Mouse (Mus musculus): Measurements from ENCODE around the gene Fitm1. TPM values are rescaled to one million over a fixed set of nuclear protein-coding genes. Genes with fewer than 3 reads are reported as not detected.

The Fitm1 gene
- not detected for polyA plus RNA-seq (2014; fragmentation: Illumina TruSeq; extraction: RNeasy Lipid Tissue Mini Kit (QIAGEN cat#74804); ENCODE audit: low read depth, low replicate concordance)

DNA sequence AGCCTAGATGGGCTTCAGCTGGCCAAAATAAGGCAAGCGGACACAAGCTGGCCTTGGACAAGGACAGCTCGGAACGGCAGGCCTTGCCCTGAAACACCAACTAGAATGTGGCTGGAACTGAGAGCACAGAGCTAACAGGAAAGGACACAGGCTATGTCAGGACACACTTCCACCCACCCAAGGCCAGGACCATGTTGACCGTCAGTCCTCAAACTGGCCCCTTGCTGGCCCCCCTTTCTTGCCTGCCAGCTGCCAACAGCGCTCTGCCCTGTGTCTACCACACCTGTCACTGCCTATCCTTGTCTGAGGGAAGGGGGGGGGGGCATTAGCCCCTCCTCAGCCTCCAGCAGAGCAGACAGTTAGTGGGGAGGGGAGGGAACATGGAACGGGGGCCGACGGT is at the start of gene Fitm1:
Fitm1 (plus strand) TSS at position 316 of the 400 bp plus-strand sequence.

GRCm38 (mm10) chr14:55540067-55540786 is 35.2 kb upstream of the Fitm1 start, which contains the start of gene Pck2:
Gene Pck2 (plus strand): TSS chr14:55540266.

DNA sequence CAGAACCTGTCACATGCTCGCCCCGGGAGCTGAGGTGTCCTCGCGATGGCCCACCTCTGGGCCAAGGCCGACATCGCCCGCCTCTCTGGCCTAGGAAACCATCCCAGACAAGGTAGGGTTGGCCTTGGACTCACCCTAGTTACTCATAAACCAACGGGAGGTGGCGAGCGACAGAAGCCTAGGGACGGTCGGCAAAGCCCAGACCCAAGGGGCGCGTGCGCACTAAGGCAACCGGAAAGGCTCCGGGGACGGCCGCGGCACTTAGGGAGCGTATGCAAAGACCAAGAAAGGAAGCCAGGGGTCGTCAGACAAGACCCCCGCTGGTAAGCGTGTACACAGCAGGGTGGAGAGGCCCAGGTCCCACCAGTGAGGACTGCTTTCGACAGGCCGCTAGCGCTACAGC is 15.6 kb upstream of the Fitm1 start, which contains the start of gene Dcaf11:
Dcaf11 (plus strand) TSS at position 208 of the 403 bp plus-strand sequence.

DNA sequence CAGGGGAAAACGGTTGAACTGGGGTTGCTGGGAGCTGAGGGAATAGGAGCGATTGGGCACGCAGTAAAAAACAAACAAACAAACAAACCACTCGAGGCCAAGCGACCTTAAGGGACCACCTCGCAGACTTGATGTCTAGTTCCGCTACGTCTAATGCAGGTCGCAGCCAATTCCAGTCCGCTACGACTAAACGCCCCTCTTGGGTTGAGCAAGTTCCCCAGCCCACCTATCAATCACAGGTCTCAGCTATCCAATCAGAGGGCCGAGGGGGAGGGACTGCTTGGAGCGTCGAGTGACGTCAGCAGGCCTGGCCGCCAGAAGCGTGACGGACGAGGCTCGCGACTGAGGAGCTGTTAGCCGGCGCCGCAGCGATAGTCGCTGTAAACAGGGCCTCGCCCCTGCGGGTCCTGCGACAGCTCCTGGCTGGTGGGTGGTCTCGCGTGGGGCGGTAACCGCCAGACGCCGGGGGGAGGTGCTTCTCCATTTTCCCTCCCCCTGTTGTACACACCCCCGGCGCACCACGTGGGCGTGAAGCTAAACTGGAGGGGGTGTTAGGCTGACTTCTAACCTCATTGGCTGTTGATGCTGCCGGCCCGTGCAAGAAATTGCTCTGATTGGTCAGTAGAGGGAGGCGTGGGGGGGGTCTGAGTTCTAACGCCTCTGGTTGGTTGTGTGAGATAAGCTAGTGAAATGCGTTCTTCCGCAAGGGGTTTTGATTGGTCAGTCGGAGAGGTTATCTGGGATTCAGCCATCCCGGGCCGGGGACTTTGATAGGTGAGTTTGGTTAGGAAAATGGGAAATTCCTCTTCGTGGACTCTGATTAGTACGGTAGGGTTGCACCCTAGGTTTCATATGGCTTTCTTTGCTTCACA is 15.0 kb upstream of the Fitm1 start, which contains the start of gene A730061H03Rik:
A730061H03Rik (minus strand) TSS at position 205 of the 872 bp plus-strand sequence.

GRCm38 (mm10) chr14:55577871-55578667 is 2.7 kb downstream of the Fitm1 start, which contains the start of gene Psme1:
Gene Psme1 (plus strand): TSS chr14:55578123.

GRCm38 (mm10) chr14:55584702-55585565 is 9.5 kb downstream of the Fitm1 start, which contains the start of gene Emc9:
Gene Emc9 (minus strand): TSS chr14:55585302.

GRCm38 (mm10) chr14:55590748-55591330 is 15.4 kb downstream of the Fitm1 start, which contains the start of gene Psme2:
Gene Psme2 (minus strand): TSS chr14:55591113.

DNA sequence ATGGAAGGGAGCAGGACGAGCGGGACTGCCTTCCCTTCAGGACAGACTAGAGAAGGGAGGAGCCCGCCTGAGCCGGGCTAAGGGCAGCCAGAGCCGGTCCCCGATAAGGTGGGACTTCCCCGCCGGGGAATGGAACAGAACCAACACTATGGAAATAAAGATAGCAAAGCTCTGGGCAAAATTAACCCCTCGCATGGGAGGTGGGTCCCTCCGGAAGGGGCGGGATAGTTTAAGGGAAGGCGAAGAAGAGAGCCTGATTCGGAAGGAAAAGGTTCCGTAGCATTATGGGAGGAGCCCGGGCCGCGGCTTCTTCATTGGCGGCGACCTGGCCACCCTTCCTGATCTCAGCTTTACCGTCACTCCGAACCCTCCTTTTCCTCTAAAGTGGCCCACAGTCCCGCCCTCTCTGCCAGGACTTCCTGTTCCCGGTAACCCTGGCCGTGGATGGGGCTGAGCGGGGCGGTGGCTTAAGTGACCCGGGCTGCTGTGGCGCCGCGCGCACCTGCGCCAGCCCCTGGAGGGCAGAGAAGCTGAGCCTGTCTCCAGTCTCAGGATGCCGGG is 16.0 kb downstream of the Fitm1 start, which contains the start of gene Rnf31:
Rnf31 (plus strand) TSS at position 378 of the 561 bp plus-strand sequence.

GRCm38 (mm10) chr14:55603271-55603632 is 27.8 kb downstream of the Fitm1 start, which contains the start of gene Irf9:
Gene Irf9 (plus strand): TSS chr14:55603571.

GRCm38 (mm10) chr14:55617822-55618221 is 42.4 kb downstream of the Fitm1 start, which contains the start of gene Rec8:
Gene Rec8 (plus strand): TSS chr14:55618037.

Other genes starting within 250 kb of the Fitm1 start
- 153 TPM for gene Dhrs4, start 96.9 kb upstream of the Fitm1 start, polyA plus RNA-seq (2014; fragmentation: Illumina TruSeq; extraction: RNeasy Lipid Tissue Mini Kit (QIAGEN cat#74804); ENCODE audit: low read depth, low replicate concordance)
- not detected for gene Carmil3, start 85.0 kb upstream of the Fitm1 start, polyA plus RNA-seq (2014; fragmentation: Illumina TruSeq; extraction: RNeasy Lipid Tissue Mini Kit (QIAGEN cat#74804); ENCODE audit: low read depth, low replicate concordance)
- gene Cpne6, start 65.2 kb upstream of the Fitm1 start, polyA plus RNA-seq (2014; fragmentation: Illumina TruSeq; extraction: RNeasy Lipid Tissue Mini Kit (QIAGEN cat#74804); ENCODE audit: low read depth, low replicate concordance): not detected
- not detected for gene Nrl, start 50.6 kb upstream of the Fitm1 start, polyA plus RNA-seq (2014; fragmentation: Illumina TruSeq; extraction: RNeasy Lipid Tissue Mini Kit (QIAGEN cat#74804); ENCODE audit: low read depth, low replicate concordance)
- 2.1 TPM for gene Pck2, start 35.4 kb upstream of the Fitm1 start, polyA plus RNA-seq (2014; fragmentation: Illumina TruSeq; extraction: RNeasy Lipid Tissue Mini Kit (QIAGEN cat#74804); ENCODE audit: low read depth, low replicate concordance)
- 33.8 TPM for gene Dcaf11, start 15.6 kb upstream of the Fitm1 start, polyA plus RNA-seq (2014; fragmentation: Illumina TruSeq; extraction: RNeasy Lipid Tissue Mini Kit (QIAGEN cat#74804); ENCODE audit: low read depth, low replicate concordance)
- gene A730061H03Rik, start 15.2 kb upstream of the Fitm1 start, polyA plus RNA-seq (2014; fragmentation: Illumina TruSeq; extraction: RNeasy Lipid Tissue Mini Kit (QIAGEN cat#74804); ENCODE audit: low read depth, low replicate concordance): not detected
- gene Psme1, start 2.5 kb downstream of the Fitm1 start, polyA plus RNA-seq (2014; fragmentation: Illumina TruSeq; extraction: RNeasy Lipid Tissue Mini Kit (QIAGEN cat#74804); ENCODE audit: low read depth, low replicate concordance): 112 TPM
- 6.6 TPM for gene Emc9, start 9.7 kb downstream of the Fitm1 start, polyA plus RNA-seq (2014; fragmentation: Illumina TruSeq; extraction: RNeasy Lipid Tissue Mini Kit (QIAGEN cat#74804); ENCODE audit: low read depth, low replicate concordance)
- 55.1 TPM for gene Psme2, start 15.5 kb downstream of the Fitm1 start, polyA plus RNA-seq (2014; fragmentation: Illumina TruSeq; extraction: RNeasy Lipid Tissue Mini Kit (QIAGEN cat#74804); ENCODE audit: low read depth, low replicate concordance)
- 1.1 TPM for gene Rnf31, start 16.1 kb downstream of the Fitm1 start, polyA plus RNA-seq (2014; fragmentation: Illumina TruSeq; extraction: RNeasy Lipid Tissue Mini Kit (QIAGEN cat#74804); ENCODE audit: low read depth, low replicate concordance)
- 18.5 TPM for gene Irf9, start 28.0 kb downstream of the Fitm1 start, polyA plus RNA-seq (2014; fragmentation: Illumina TruSeq; extraction: RNeasy Lipid Tissue Mini Kit (QIAGEN cat#74804); ENCODE audit: low read depth, low replicate concordance)
- 0.53 TPM for gene Rec8, start 42.4 kb downstream of the Fitm1 start, polyA plus RNA-seq (2014; fragmentation: Illumina TruSeq; extraction: RNeasy Lipid Tissue Mini Kit (QIAGEN cat#74804); ENCODE audit: low read depth, low replicate concordance)
- gene Ipo4, start 60.3 kb downstream of the Fitm1 start, polyA plus RNA-seq (2014; fragmentation: Illumina TruSeq; extraction: RNeasy Lipid Tissue Mini Kit (QIAGEN cat#74804); ENCODE audit: low read depth, low replicate concordance): 5.9 TPM
- 0.24 TPM for gene Gm49378, start 62.3 kb downstream of the Fitm1 start, polyA plus RNA-seq (2014; fragmentation: Illumina TruSeq; extraction: RNeasy Lipid Tissue Mini Kit (QIAGEN cat#74804); ENCODE audit: low read depth, low replicate concordance)
- gene Tm9sf1, start 68.2 kb downstream of the Fitm1 start, polyA plus RNA-seq (2014; fragmentation: Illumina TruSeq; extraction: RNeasy Lipid Tissue Mini Kit (QIAGEN cat#74804); ENCODE audit: low read depth, low replicate concordance): 44.5 TPM
- gene Tssk4, start 74.6 kb downstream of the Fitm1 start, polyA plus RNA-seq (2014; fragmentation: Illumina TruSeq; extraction: RNeasy Lipid Tissue Mini Kit (QIAGEN cat#74804); ENCODE audit: low read depth, low replicate concordance): not detected
- gene Mdp1, start 84.9 kb downstream of the Fitm1 start, polyA plus RNA-seq (2014; fragmentation: Illumina TruSeq; extraction: RNeasy Lipid Tissue Mini Kit (QIAGEN cat#74804); ENCODE audit: low read depth, low replicate concordance): 20.2 TPM
- gene Gmpr2, start 96.3 kb downstream of the Fitm1 start, polyA plus RNA-seq (2014; fragmentation: Illumina TruSeq; extraction: RNeasy Lipid Tissue Mini Kit (QIAGEN cat#74804); ENCODE audit: low read depth, low replicate concordance): 33.6 TPM
- 55.2 TPM for gene Nedd8, start 96.5 kb downstream of the Fitm1 start, polyA plus RNA-seq (2014; fragmentation: Illumina TruSeq; extraction: RNeasy Lipid Tissue Mini Kit (QIAGEN cat#74804); ENCODE audit: low read depth, low replicate concordance)
- 7.2 TPM for gene Tinf2, start 106.2 kb downstream of the Fitm1 start, polyA plus RNA-seq (2014; fragmentation: Illumina TruSeq; extraction: RNeasy Lipid Tissue Mini Kit (QIAGEN cat#74804); ENCODE audit: low read depth, low replicate concordance)
- gene Tgm1, start 138.3 kb downstream of the Fitm1 start, polyA plus RNA-seq (2014; fragmentation: Illumina TruSeq; extraction: RNeasy Lipid Tissue Mini Kit (QIAGEN cat#74804); ENCODE audit: low read depth, low replicate concordance): 1.2 TPM
- gene Rabggta, start 146.6 kb downstream of the Fitm1 start, polyA plus RNA-seq (2014; fragmentation: Illumina TruSeq; extraction: RNeasy Lipid Tissue Mini Kit (QIAGEN cat#74804); ENCODE audit: low read depth, low replicate concordance): 0.65 TPM
- gene Dhrs1, start 170.1 kb downstream of the Fitm1 start, polyA plus RNA-seq (2014; fragmentation: Illumina TruSeq; extraction: RNeasy Lipid Tissue Mini Kit (QIAGEN cat#74804); ENCODE audit: low read depth, low replicate concordance): 25.8 TPM
- 3.4 TPM for gene Nop9, start 170.1 kb downstream of the Fitm1 start, polyA plus RNA-seq (2014; fragmentation: Illumina TruSeq; extraction: RNeasy Lipid Tissue Mini Kit (QIAGEN cat#74804); ENCODE audit: low read depth, low replicate concordance)
- 16.4 TPM for gene Cideb, start 182.8 kb downstream of the Fitm1 start, polyA plus RNA-seq (2014; fragmentation: Illumina TruSeq; extraction: RNeasy Lipid Tissue Mini Kit (QIAGEN cat#74804); ENCODE audit: low read depth, low replicate concordance)
- gene Ltb4r2, start 185.8 kb downstream of the Fitm1 start, polyA plus RNA-seq (2014; fragmentation: Illumina TruSeq; extraction: RNeasy Lipid Tissue Mini Kit (QIAGEN cat#74804); ENCODE audit: low read depth, low replicate concordance): 0.24 TPM
- gene Ltb4r1, start 190.3 kb downstream of the Fitm1 start, polyA plus RNA-seq (2014; fragmentation: Illumina TruSeq; extraction: RNeasy Lipid Tissue Mini Kit (QIAGEN cat#74804); ENCODE audit: low read depth, low replicate concordance): not detected
- gene Adcy4, start 208.5 kb downstream of the Fitm1 start, polyA plus RNA-seq (2014; fragmentation: Illumina TruSeq; extraction: RNeasy Lipid Tissue Mini Kit (QIAGEN cat#74804); ENCODE audit: low read depth, low replicate concordance): 0.16 TPM
- 0.73 TPM for gene Ripk3, start 213.2 kb downstream of the Fitm1 start, polyA plus RNA-seq (2014; fragmentation: Illumina TruSeq; extraction: RNeasy Lipid Tissue Mini Kit (QIAGEN cat#74804); ENCODE audit: low read depth, low replicate concordance)
- gene Nfatc4, start 247.5 kb downstream of the Fitm1 start, polyA plus RNA-seq (2014; fragmentation: Illumina TruSeq; extraction: RNeasy Lipid Tissue Mini Kit (QIAGEN cat#74804); ENCODE audit: low read depth, low replicate concordance): 1.1 TPM

Data from kidney, adult 10 weeks (tissue).